Mouse (Mus musculus): ENCODE data around the gene Tmem88b. TPM values are rescaled to one million over a fixed set of nuclear protein-coding genes. Genes with fewer than 3 reads are reported as not detected.
"Not testable (repeated sequence)": the region's sequence is repeated elsewhere in the genome, so short reads cannot be mapped to it uniquely, and the experiment has no call there.

Gene Tmem88b
- polyA plus RNA-seq, 1 experiment from 2014 or later = 0.49 TPM

- 89% methylated on average over 8 of the region's 8 CpGs for WGBS
- no peaks in the 10 kb centered on the region for H3K27me3 ChIP-seq
- no peaks in the 10 kb centered on the region for H3K4me1 ChIP-seq (replicated peaks)
- no peak overlapping the region for H3K27ac ChIP-seq
- peaks cover 98% of the 10 kb centered on the region for H3K36me3 ChIP-seq
- H3K9ac ChIP-seq = no peak overlapping the region
- ATAC-seq (ENCODE audit: low FRiP score) = no peak
- H3K4me3 ChIP-seq = no peak overlapping the region
- H3K4me2 ChIP-seq = no peak overlapping the region
- no peaks in the 10 kb centered on the region for H3K9me3 ChIP-seq
Measured at GRCm38 (mm10) chr4:155746036-155746548, 39.6 kb downstream of the Tmem88b start.

- WGBS = 96% methylated on average over 5 of the region's 5 CpGs
- no peak overlapping the region for H3K4me2 ChIP-seq
- peaks cover 98% of the 10 kb centered on the region for H3K36me3 ChIP-seq
- no peak overlapping the region for H3K9ac ChIP-seq
- H3K27me3 ChIP-seq = no peaks in the 10 kb centered on the region
- no peak overlapping the region for H3K4me3 ChIP-seq
- H3K9me3 ChIP-seq = no peaks in the 10 kb centered on the region
- H3K4me1 ChIP-seq (replicated peaks) = no peaks in the 10 kb centered on the region; the same call in 1 of the 2 replicates
- ATAC-seq (ENCODE audit: low FRiP score) = no peak
- no peak overlapping the region for H3K27ac ChIP-seq
Measured at GRCm38 (mm10) chr4:155745136-155745535, 40.5 kb downstream of the Tmem88b start.

GRCm38 (mm10) chr4:155744474-155744873 is 41.2 kb downstream of the Tmem88b start:
- 95% methylated on average over 8 of the region's 8 CpGs for WGBS
- H3K4me3 ChIP-seq = no peak overlapping the region
- no peak overlapping the region for H3K4me2 ChIP-seq
- H3K9ac ChIP-seq = no peak overlapping the region
- H3K4me1 ChIP-seq (replicated peaks) = no peaks in the 10 kb centered on the region; the same call in 1 of the 2 replicates
- ATAC-seq (ENCODE audit: low FRiP score) = no peak
- peaks cover 98% of the 10 kb centered on the region for H3K36me3 ChIP-seq
- H3K9me3 ChIP-seq = no peaks in the 10 kb centered on the region
- H3K27me3 ChIP-seq = no peaks in the 10 kb centered on the region
- no peak overlapping the region for H3K27ac ChIP-seq

DNA sequence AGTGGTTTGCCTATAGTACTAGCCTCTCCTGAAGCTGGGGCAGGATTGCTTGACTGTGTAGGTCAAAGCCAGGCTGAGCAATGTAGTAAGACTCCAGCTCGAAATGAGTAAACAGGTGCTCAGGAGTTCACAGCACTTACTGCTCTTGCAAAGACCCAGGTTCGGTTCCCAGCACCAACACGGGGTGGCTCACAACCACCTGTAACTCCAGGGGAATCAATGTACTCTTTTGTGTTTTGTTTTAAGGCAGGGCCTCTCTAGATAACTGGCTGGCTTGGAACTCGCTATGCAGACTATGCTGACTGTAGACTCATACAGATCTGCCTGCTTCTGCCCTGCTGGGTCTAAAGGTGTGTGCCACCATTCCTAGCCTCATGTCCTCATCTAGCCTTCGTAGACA is 43.0 kb downstream of the Tmem88b start:
- Histone ChIP-seq H3K4me1 (replicated peaks) (peaks cover 4% of the 10 kb centered on the region), H3K4me2 (no peak overlapping the region), H3K27ac (no peak overlapping the region), H3K4me3 (no peak overlapping the region), H3K9me3 (no peaks in the 10 kb centered on the region), H3K9ac (no peak overlapping the region), H3K27me3 (no peaks in the 10 kb centered on the region), H3K36me3 (peaks cover 97% of the 10 kb centered on the region)
- WGBS = 92% methylated on average over 5 of the region's 5 CpGs
- ATAC-seq (ENCODE audit: low FRiP score) = no peak

- not testable (repeated sequence) for H3K4me2 ChIP-seq; H3K9me3 ChIP-seq; H3K9ac ChIP-seq; H3K27ac ChIP-seq; H3K4me3 ChIP-seq; H3K27me3 ChIP-seq; ATAC-seq (ENCODE audit: low FRiP score)
- Histone ChIP-seq H3K4me1 (replicated peaks) (peaks cover 24% of the 10 kb centered on the region), H3K36me3 (peaks cover 87% of the 10 kb centered on the region)
- WGBS = 92% methylated on average over 10 of the region's 10 CpGs
Measured at GRCm38 (mm10) chr4:155740681-155741080, 45.0 kb downstream of the Tmem88b start.

GRCm38 (mm10) chr4:155739741-155740636 is 45.7 kb downstream of the Tmem88b start:
- Histone ChIP-seq H3K4me2 (no peak overlapping the region), H3K9ac (no peak overlapping the region), H3K27ac (no peak overlapping the region), H3K4me1 (replicated peaks) (peaks cover 28% of the 10 kb centered on the region), H3K36me3 (peaks cover 80% of the 10 kb centered on the region), H3K27me3 (no peaks in the 10 kb centered on the region), H3K4me3 (no peak overlapping the region), H3K9me3 (no peaks in the 10 kb centered on the region)
- ATAC-seq (ENCODE audit: low FRiP score) = no peak
- WGBS = 85% methylated on average over 37 of the region's 37 CpGs

DNA sequence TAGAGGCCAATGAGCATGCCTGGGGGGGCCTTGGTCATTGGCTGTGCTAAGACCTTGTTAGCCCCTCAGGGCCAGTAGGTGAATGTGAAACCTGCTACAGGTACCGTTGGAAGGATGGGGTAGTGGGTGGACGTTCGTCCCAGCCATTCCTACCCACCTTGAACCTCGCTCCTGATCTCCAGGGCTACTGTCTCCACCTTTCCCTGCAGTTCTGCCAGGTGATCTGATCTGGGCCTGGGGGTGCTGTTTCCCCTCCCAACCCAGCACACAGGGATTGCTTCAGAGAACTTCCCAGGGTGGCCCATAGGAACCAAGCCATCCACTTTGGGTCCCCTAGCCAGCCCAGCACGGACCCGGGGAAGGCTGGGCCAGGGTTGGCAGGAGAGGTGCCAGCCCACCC is 46.5 kb downstream of the Tmem88b start:
- Histone ChIP-seq H3K27ac (no peak overlapping the region), H3K9me3 (no peaks in the 10 kb centered on the region)
- ATAC-seq (ENCODE audit: low FRiP score) = no peak

DNA sequence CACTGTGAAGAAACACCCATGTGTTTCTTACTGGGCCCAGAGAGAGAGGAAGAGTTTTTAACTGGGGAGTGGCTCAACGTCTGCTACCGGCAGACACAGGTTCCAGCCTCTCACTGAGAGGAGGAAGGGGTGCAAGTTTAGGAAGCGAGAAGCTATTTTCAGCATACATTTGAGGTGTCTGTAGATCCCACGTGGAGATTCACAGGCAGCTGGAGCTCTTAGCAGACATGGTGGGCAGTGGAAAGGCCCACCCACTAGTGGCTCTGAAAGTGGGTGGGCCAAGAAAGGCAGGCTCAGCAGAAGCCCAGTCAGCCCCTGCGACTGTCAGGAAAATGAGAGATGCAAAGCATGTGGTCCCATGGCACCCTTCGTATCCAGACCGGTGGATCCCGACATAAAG is 47.4 kb downstream of the Tmem88b start:
- Histone ChIP-seq H3K9ac (0 out of 2 replicates have a peak overlapping the region, but pooled peaks have one; percentile 24), H3K4me3 (no peak overlapping the region), H3K27me3 (no peaks in the 10 kb centered on the region), H3K4me1 (replicated peaks) (peaks cover 39% of the 10 kb centered on the region), H3K36me3 (peaks cover 63% of the 10 kb centered on the region), H3K27ac (no peak overlapping the region), H3K4me2 (no peak overlapping the region), H3K9me3 (no peaks in the 10 kb centered on the region)
- WGBS = 72% methylated on average over 8 of the region's 8 CpGs
- ATAC-seq (ENCODE audit: low FRiP score) = no peak

More for the DNA sequence above, 46.5 kb downstream of the Tmem88b start:
- H3K4me3 ChIP-seq = no peak overlapping the region
- no peak overlapping the region for H3K9ac ChIP-seq
- whole genome bisulfite sequencing = 90% methylated on average over 6 of the region's 6 CpGs
- H3K4me1 ChIP-seq (replicated peaks) = peaks cover 30% of the 10 kb centered on the region
- H3K4me2 ChIP-seq = no peak overlapping the region
- no peaks in the 10 kb centered on the region for H3K27me3 ChIP-seq
- peaks cover 72% of the 10 kb centered on the region for H3K36me3 ChIP-seq

DNA sequence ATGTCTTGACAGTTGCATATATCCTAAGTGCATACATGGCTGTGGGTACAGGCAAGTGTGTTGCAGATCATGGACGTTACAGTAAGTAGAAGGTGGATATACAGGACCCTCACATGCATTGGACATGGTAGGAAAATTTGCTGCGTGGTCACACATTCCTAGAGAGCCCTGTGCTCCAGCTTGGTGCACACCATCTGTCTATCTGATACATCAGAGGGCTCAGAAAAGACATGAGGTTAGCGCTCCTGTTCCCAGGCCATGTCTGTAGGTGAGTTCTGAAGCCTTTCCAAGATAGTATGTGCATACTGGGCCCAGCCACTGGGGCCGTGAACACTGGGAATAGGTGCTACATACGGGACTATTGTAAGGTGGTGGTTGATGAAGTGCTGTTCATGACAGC is 49.3 kb downstream of the Tmem88b start:
- H3K4me1 ChIP-seq (replicated peaks) = peaks cover 41% of the 10 kb centered on the region
- no peak for ATAC-seq (ENCODE audit: low FRiP score)
- 89% methylated on average over 5 of the region's 5 CpGs for WGBS
- peak overlapping the region; percentile 96 for H3K4me2 ChIP-seq
- peak overlapping the region; percentile 96; the same call in 1 of the 2 replicates for H3K9ac ChIP-seq
- no peaks in the 10 kb centered on the region for H3K27me3 ChIP-seq
- H3K9me3 ChIP-seq = no peaks in the 10 kb centered on the region
- H3K36me3 ChIP-seq = peaks cover 52% of the 10 kb centered on the region
- H3K27ac ChIP-seq = 0 out of 2 replicates have a peak overlapping the region, but pooled peaks have one; percentile 96
- H3K4me3 ChIP-seq = peak overlapping the region; percentile 81

DNA sequence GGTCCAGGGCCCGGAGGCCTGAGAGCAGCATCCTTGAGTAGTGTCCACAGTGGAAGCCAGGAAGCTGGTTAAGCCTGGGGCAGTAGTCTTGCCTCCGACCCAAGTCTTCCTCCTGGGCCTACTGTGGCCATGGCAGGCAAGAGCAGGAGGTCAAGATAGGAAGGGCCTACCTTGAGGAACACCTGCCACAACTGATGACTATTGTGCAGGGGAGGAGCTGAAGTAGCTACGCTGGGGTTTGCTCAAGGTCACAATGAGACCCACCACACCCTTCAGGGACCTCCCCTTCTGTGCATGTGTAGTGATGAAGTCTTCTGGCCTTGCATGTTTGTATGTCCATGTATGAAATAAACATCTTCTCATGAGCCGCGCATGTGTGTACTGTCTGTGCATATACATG is 49.9 kb downstream of the Tmem88b start:
- Histone ChIP-seq H3K4me2 (peak overlapping the region; percentile 96), H3K27ac (peak overlapping the region; percentile 96), H3K9ac (peak overlapping the region; percentile 96), H3K4me3 (peak overlapping the region; percentile 81), H3K9me3 (no peaks in the 10 kb centered on the region), H3K27me3 (no peaks in the 10 kb centered on the region), H3K36me3 (peaks cover 46% of the 10 kb centered on the region), H3K4me1 (replicated peaks) (peaks cover 41% of the 10 kb centered on the region)
- ATAC-seq (ENCODE audit: low FRiP score) = 0 out of 2 replicates have a peak, but pooled peaks have one; percentile 3
- 71% methylated on average over 5 of the region's 5 CpGs for WGBS

DNA sequence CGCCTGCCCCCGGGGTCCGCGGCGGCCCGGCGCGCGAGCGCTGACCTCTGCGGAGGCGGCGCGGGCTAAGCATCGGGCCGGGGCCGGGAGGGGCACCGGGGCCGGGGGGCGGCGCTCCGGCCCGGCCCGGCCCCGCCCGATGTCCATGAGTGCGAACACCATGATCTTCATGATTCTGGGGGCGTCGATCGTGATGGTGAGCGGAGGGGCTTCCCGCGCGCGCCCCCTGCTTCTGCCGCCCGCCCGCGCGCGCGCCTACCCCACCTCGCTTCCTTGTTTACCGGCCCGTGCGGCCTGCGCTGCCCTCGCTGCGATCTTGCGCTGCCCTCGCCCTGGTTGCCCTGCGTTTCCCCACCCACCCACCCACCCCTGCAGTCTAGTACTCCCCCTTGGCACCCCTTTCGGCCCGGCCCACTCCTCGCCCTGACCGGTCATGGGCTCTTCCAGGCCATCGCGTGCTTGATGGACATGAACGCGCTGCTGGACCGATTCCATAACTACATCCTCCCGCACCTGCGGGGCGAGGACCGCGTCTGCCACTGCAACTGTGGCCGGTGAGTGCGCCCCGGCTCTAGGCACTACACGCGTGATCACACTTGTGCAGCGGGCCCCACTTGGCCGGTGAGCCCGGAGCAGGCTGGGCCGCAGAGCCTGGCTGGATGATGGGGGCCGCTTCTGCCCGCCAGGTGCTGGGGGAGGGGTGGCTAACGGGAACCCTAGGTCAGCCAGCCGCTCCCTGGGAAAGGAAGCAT is 50.5 kb downstream of the Tmem88b start:
- Histone ChIP-seq H3K4me1 (replicated peaks) (peaks cover 41% of the 10 kb centered on the region), H3K9me3 (no peaks in the 10 kb centered on the region), H3K4me3 (peak overlapping the region; percentile 81), H3K9ac (peak overlapping the region; percentile 96), H3K27ac (peak overlapping the region; percentile 96), H3K36me3 (peaks cover 39% of the 10 kb centered on the region), H3K4me2 (peak overlapping the region; percentile 96), H3K27me3 (no peaks in the 10 kb centered on the region)
- ATAC-seq (ENCODE audit: low FRiP score) = peak; percentile 61
- 0% methylated on average over 50 of the region's 79 CpGs for WGBS

DNA sequence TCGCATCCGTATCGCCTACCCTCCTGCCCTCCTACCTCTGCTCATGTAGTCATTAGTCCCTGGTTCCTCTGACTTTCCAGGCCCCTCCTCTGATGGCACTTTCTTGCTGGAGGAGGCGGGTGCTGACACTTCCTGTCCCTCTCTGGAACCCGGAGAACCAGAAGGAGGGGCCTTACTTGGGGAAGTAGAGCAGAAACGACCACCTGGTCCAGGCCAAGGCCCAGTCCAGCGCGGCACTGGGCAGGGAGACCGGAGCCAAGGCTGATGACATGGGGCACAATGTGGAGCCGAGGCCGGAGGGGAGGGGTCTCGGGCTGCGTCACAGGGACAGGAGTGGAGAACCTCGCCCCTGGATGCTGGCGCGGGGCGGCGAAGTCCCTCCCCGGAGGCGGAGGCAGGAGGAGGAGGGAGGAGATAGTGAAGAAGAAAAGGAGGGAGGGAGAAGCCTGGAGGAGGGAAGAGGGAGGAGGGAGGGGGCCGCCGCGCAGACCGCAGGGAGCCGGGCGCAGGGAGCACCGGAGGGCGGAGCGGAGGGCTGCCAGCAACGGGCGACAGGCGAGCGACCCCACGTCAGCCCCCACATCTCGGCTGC is 51.2 kb downstream of the Tmem88b start, which contains the start of gene Tmem240:
TSS of gene Tmem240 (plus strand) at position 451 of the 592 bp plus-strand sequence.
- peak within 1 kb of the TSS; percentile 81 for H3K4me3 ChIP-seq
- H3K9me3 ChIP-seq = no peaks in the 10 kb centered on the region
- peak; percentile 94 for ATAC-seq (ENCODE audit: low FRiP score)
- peaks cover 32% of the 10 kb centered on the region for H3K36me3 ChIP-seq
- H3K27me3 ChIP-seq = no peaks in the 10 kb centered on the region
- peaks cover 41% of the 10 kb centered on the region for H3K4me1 ChIP-seq (replicated peaks)
- H3K27ac ChIP-seq = peak within 1 kb of the TSS; percentile 96
- WGBS = under 1% methylated on average over 33 of the region's 35 CpGs
- H3K4me2 ChIP-seq = peak within 1 kb of the TSS; percentile 96
- H3K9ac ChIP-seq = peak within 1 kb of the TSS; percentile 96
